Mouse (Mus musculus): ENCODE measurements around the gene Spryd3.

DNA sequence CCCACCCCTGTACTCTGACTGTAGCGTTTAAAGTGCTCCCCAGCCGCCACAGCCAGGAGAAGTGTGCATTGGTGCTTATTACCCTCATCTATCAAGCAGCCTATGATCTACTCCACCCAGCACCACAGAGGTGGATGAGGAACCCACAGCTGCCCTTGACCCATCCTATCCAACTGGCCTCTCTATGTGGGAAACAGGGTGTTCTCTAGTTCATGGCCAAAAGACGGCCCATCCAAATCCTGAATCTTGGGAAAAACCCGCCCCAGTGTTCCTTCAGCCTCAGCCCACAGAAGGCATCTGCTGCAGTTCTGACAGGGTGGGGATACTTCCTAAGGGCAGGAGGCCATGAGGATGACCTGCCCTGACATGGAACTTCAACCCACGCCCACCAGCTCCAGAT, 15.5 kb downstream of the Spryd3 start:
- no peak for TF ChIP-seq ZC3H11A (IDR thresholded peaks at IDR 0.05; ENCODE audit: borderline replicate concordance, low read depth, low read length)
- TF ChIP-seq CHD2 (IDR thresholded peaks at IDR 0.05; ENCODE audit: low read depth, low read length), result no peak
- no peak for TF ChIP-seq HCFC1 (IDR thresholded peaks at IDR 0.05; ENCODE audit: borderline replicate concordance, insufficient read depth, low read length)

All from ES-E14 (cell line).